Mouse (Mus musculus): ENCODE data around the gene Rapgef1.

DNA sequence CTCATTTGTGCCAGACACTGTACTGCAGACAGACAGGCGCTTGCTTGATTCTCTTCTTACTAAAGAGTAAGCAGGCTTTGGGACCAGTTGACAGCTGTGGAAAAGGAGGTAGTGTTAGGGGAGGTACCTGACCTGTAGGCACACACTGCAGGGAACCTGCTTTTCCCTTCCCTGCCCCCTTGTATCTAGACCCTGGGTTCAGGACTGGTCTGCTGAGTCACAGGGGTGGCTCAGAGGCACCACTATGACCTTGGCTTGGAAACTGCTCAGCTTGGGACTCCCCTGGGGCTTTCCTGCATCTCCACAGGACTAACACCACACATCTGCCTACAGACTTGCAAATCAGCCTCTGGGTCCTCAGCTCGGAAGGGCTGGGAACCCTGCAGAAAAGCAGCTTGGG, 9.8 kb downstream of the Rapgef1 start:
- TF ChIP-seq POLR2A (IDR thresholded peaks at IDR 0.05; ENCODE audit: extremely low read depth, insufficient read depth, low read length): no peak
- no peak for TF ChIP-seq CTCF (IDR thresholded peaks at IDR 0.05; ENCODE audit: extremely low read depth, insufficient read depth, low read length)

Data from cortical plate, adult 2 months (tissue).